Mouse (Mus musculus): Measurements from ENCODE around the gene Aifm3. TPM values are rescaled to one million over a fixed set of nuclear protein-coding genes. Genes with fewer than 3 reads are reported as not detected.

The Aifm3 gene
- polyA plus RNA-seq, 1 experiment from 2014 or later = 1.7 TPM

- Histone ChIP-seq H3K27ac (ENCODE audit: low read depth, low read length) (no peak overlapping the region), H3K36me3 (ENCODE audit: control insufficient read depth, insufficient read depth, low read length) (peaks cover 54% of the 10 kb centered on the region), H3K4me3 (ENCODE audit: low read length) (no peak overlapping the region), H3K4me1 (ENCODE audit: control insufficient read depth, insufficient read depth, low read length) (peaks cover 12% of the 10 kb centered on the region), H3K9ac (ENCODE audit: low read depth, low read length) (no peak overlapping the region), H3K27me3 (ENCODE audit: control insufficient read depth, insufficient read depth, low read length) (no peaks in the 10 kb centered on the region), H3K9me3 (ENCODE audit: control insufficient read depth, low read length) (no peaks in the 10 kb centered on the region), H3K4me2 (replicated peaks; ENCODE audit: low read depth, low read length) (no peak overlapping the region)
- ATAC-seq (ENCODE audit: low FRiP score, low TSS enrichment) = no peak
- WGBS = 90% methylated on average over 13 of the region's 13 CpGs
Observed at GRCm38 (mm10) chr16:17528276-17528675, 38.9 kb downstream of the Aifm3 start.

DNA sequence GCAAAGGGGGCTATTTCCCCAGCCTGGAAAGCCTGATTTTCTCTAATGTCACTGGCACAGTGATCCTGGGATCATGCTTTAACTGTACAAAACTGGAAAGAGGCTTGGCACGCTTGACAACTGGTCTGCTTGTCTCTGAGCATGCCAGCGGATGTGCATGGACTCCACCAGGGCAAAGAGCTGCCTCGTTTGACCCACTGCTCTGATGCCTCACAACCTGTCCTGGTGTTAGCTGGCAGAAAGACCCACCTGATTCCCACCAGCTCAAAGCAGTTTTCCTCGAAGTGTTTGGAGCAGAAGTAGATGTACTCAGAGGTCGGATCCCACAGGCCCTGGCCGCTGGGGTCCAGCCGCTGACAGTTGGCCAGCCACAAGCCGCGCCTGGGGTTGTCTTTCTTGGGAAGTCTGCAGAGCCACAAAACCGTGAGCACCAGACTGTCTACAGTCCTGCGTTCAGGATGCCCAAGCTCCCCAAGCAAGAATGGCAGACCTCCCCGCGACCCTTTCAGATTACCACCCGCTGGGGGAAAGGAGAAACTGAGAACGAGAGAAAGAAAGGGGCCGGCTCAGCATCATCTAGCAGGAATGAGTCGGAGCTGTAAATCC is 40.7 kb downstream of the Aifm3 start:
- Histone ChIP-seq H3K4me1 (ENCODE audit: control insufficient read depth, insufficient read depth, low read length) (peaks cover 12% of the 10 kb centered on the region), H3K27ac (ENCODE audit: low read depth, low read length) (peak overlapping the region; percentile 95), H3K27me3 (ENCODE audit: control insufficient read depth, insufficient read depth, low read length) (no peaks in the 10 kb centered on the region), H3K9ac (ENCODE audit: low read depth, low read length) (peak overlapping the region; percentile 81), H3K4me2 (replicated peaks; ENCODE audit: low read depth, low read length) (peak overlapping the region; percentile 74), H3K4me3 (ENCODE audit: low read length) (peak overlapping the region; percentile 67), H3K9me3 (ENCODE audit: control insufficient read depth, low read length) (no peaks in the 10 kb centered on the region), H3K36me3 (ENCODE audit: control insufficient read depth, insufficient read depth, low read length) (peaks cover 40% of the 10 kb centered on the region)
- ATAC-seq (ENCODE audit: low FRiP score, low TSS enrichment) = peak; percentile 23; the same call in 1 of the 2 replicates
- WGBS = 15% methylated on average over 17 of the region's 17 CpGs

GRCm38 (mm10) chr16:17530640-17531288 is 41.4 kb downstream of the Aifm3 start, which contains the start of gene Thap7:
Gene Thap7, minus strand, starts transcription at chr16:17531136.
- Histone ChIP-seq H3K4me1 (ENCODE audit: control insufficient read depth, insufficient read depth, low read length) (peaks cover 12% of the 10 kb centered on the region), H3K27ac (ENCODE audit: low read depth, low read length) (peak within 1 kb of the TSS; percentile 95), H3K4me2 (replicated peaks; ENCODE audit: low read depth, low read length) (peak within 1 kb of the TSS; percentile 74), H3K9me3 (ENCODE audit: control insufficient read depth, low read length) (no peaks in the 10 kb centered on the region), H3K9ac (ENCODE audit: low read depth, low read length) (peak within 1 kb of the TSS; percentile 81), H3K27me3 (ENCODE audit: control insufficient read depth, insufficient read depth, low read length) (no peaks in the 10 kb centered on the region), H3K4me3 (ENCODE audit: low read length) (peak within 1 kb of the TSS; percentile 67), H3K36me3 (ENCODE audit: control insufficient read depth, insufficient read depth, low read length) (peaks cover 34% of the 10 kb centered on the region)
- WGBS = under 1% methylated on average over 67 of the region's 67 CpGs
- peak; percentile 95 for ATAC-seq (ENCODE audit: low FRiP score, low TSS enrichment)

DNA sequence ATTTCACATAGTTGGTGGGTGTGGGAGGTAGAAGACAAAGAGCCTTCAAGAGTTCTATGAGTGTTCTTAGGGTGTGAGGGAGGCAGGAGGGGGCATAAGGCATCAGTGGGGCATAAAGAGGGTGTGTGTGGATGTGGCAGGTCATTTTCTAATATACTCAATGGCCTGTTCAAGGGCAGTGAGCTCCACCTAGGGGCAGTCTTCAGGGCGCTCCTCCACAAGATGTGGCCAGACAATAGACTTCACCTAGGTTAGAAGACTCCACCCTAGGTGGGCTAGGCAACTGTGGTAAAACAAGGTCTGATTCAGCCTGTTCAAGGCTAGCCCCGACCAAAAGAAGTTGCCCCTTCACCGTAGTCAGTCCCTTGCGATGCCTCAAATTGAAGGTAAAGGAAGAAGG is 42.9 kb downstream of the Aifm3 start:
- H3K4me2 ChIP-seq (replicated peaks; ENCODE audit: low read depth, low read length) = no peak overlapping the region; the same call in 1 of the 2 replicates
- 49% methylated on average over 4 of the region's 4 CpGs for WGBS
- H3K9ac ChIP-seq (ENCODE audit: low read depth, low read length) = no peak overlapping the region

DNA sequence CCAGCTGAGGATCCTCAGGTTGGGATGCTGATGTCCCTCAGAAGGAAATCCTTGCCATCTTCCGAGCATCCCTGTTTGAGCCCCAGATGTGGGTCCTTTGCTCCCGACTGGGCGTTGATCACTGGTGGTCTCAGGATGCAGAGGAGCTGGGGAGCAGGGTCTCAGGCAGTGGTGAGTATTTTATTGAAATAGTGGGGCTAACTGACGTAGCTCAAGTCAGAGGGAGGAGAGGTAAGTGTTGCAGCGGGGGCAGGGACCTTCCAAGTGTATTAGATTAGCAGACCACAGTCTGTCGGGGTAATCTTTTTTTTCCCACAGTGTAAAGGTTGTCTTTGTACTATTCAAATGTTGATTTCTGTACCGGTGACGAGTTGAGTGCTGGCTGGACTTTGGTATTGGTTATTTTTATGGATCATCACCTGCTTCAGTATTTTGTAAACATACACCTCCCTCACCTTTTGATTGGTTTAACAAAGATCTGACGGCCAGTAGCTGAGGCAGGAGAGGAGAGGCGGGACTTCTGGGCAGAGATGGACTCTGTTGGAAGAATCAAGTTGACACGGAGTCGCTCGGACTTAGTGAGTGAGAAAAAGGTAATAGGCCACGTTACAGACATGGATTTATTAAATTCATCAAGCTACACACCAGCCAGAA is 43.4 kb downstream of the Aifm3 start:
- Histone ChIP-seq H3K4me2 (replicated peaks; ENCODE audit: low read depth, low read length) (no peak overlapping the region), H3K36me3 (ENCODE audit: control insufficient read depth, insufficient read depth, low read length) (peaks cover 13% of the 10 kb centered on the region), H3K4me1 (ENCODE audit: control insufficient read depth, insufficient read depth, low read length) (peaks cover 12% of the 10 kb centered on the region), H3K9ac (ENCODE audit: low read depth, low read length) (no peak overlapping the region), H3K4me3 (ENCODE audit: low read length) (no peak overlapping the region), H3K9me3 (ENCODE audit: control insufficient read depth, low read length) (no peaks in the 10 kb centered on the region), H3K27me3 (ENCODE audit: control insufficient read depth, insufficient read depth, low read length) (no peaks in the 10 kb centered on the region), H3K27ac (ENCODE audit: low read depth, low read length) (no peak overlapping the region)
- no peak for ATAC-seq (ENCODE audit: low FRiP score, low TSS enrichment)
- 75% methylated on average over 14 of the region's 14 CpGs for WGBS

More for the DNA sequence above, 42.9 kb downstream of the Aifm3 start:
- Histone ChIP-seq H3K4me1 (ENCODE audit: control insufficient read depth, insufficient read depth, low read length) (peaks cover 12% of the 10 kb centered on the region), H3K27me3 (ENCODE audit: control insufficient read depth, insufficient read depth, low read length) (no peaks in the 10 kb centered on the region), H3K9me3 (ENCODE audit: control insufficient read depth, low read length) (no peaks in the 10 kb centered on the region), H3K36me3 (ENCODE audit: control insufficient read depth, insufficient read depth, low read length) (peaks cover 19% of the 10 kb centered on the region), H3K27ac (ENCODE audit: low read depth, low read length) (no peak overlapping the region), H3K4me3 (ENCODE audit: low read length) (no peak overlapping the region)
- ATAC-seq (ENCODE audit: low FRiP score, low TSS enrichment) = no peak

DNA sequence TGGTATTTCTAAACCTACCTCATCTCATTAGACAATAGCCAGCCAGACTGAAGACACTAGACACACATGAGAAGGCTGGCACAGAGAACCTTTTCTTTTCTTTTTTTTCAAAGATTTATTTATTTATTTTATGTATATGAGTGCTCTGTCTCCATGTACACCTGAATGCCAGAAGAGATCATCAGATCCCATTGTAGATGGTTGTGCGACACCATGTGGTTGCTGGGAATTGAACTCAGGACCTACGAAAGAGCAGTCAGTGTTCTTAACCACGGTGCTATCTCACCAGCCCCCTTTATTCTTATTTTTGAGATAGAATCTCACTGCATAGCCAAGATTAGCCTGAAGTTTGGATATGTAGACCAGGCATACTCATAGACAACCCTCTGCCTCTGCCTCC is 47.2 kb downstream of the Aifm3 start:
- Histone ChIP-seq H3K9me3 (ENCODE audit: control insufficient read depth, low read length) (no peaks in the 10 kb centered on the region), H3K36me3 (ENCODE audit: control insufficient read depth, insufficient read depth, low read length) (no peaks in the 10 kb centered on the region), H3K4me2 (replicated peaks; ENCODE audit: low read depth, low read length) (no peak overlapping the region), H3K4me1 (ENCODE audit: control insufficient read depth, insufficient read depth, low read length) (peaks cover 3% of the 10 kb centered on the region), H3K9ac (ENCODE audit: low read depth, low read length) (no peak overlapping the region), H3K4me3 (ENCODE audit: low read length) (no peak overlapping the region), H3K27me3 (ENCODE audit: control insufficient read depth, insufficient read depth, low read length) (no peaks in the 10 kb centered on the region), H3K27ac (ENCODE audit: low read depth, low read length) (no peak overlapping the region)
- no peak for ATAC-seq (ENCODE audit: low FRiP score, low TSS enrichment)
- WGBS = 90% methylated on average over 3 of the region's 3 CpGs

- no peak overlapping the region for H3K4me3 ChIP-seq (ENCODE audit: low read length)
- no peaks in the 10 kb centered on the region for H3K9me3 ChIP-seq (ENCODE audit: control insufficient read depth, low read length)
- peaks cover 7% of the 10 kb centered on the region; the same call in 1 of the 2 replicates for H3K27me3 ChIP-seq (ENCODE audit: control insufficient read depth, insufficient read depth, low read length)
- WGBS = 79% methylated on average over 2 of the region's 2 CpGs
- no peak overlapping the region for H3K4me2 ChIP-seq (replicated peaks; ENCODE audit: low read depth, low read length)
- ATAC-seq (ENCODE audit: low FRiP score, low TSS enrichment) = no peak
- no peak overlapping the region for H3K27ac ChIP-seq (ENCODE audit: low read depth, low read length)
- no peak overlapping the region for H3K9ac ChIP-seq (ENCODE audit: low read depth, low read length)
- no peaks in the 10 kb centered on the region for H3K36me3 ChIP-seq (ENCODE audit: control insufficient read depth, insufficient read depth, low read length)
- H3K4me1 ChIP-seq (ENCODE audit: control insufficient read depth, insufficient read depth, low read length) = no peaks in the 10 kb centered on the region
Observed at GRCm38 (mm10) chr16:17542632-17543031, 53.2 kb downstream of the Aifm3 start.

- no peaks in the 10 kb centered on the region for H3K36me3 ChIP-seq (ENCODE audit: control insufficient read depth, insufficient read depth, low read length)
- H3K9me3 ChIP-seq (ENCODE audit: control insufficient read depth, low read length) = no peaks in the 10 kb centered on the region
- no peaks in the 10 kb centered on the region; the same call in 1 of the 2 replicates for H3K4me1 ChIP-seq (ENCODE audit: control insufficient read depth, insufficient read depth, low read length)
- no peak overlapping the region for H3K9ac ChIP-seq (ENCODE audit: low read depth, low read length)
- 79% methylated on average over 7 of the region's 7 CpGs for WGBS
- H3K27me3 ChIP-seq (ENCODE audit: control insufficient read depth, insufficient read depth, low read length) = no peaks in the 10 kb centered on the region
- no peak overlapping the region for H3K4me2 ChIP-seq (replicated peaks; ENCODE audit: low read depth, low read length)
- no peak for ATAC-seq (ENCODE audit: low FRiP score, low TSS enrichment)
- no peak overlapping the region for H3K27ac ChIP-seq (ENCODE audit: low read depth, low read length)
- H3K4me3 ChIP-seq (ENCODE audit: low read length) = no peak overlapping the region
Observed at GRCm38 (mm10) chr16:17552837-17553236, 63.4 kb downstream of the Aifm3 start.

Data from kidney, embryonic 14.5 days (tissue).